9 mouse cellular contexts compared by ENCODE assay signal in the genomic region with DNA sequence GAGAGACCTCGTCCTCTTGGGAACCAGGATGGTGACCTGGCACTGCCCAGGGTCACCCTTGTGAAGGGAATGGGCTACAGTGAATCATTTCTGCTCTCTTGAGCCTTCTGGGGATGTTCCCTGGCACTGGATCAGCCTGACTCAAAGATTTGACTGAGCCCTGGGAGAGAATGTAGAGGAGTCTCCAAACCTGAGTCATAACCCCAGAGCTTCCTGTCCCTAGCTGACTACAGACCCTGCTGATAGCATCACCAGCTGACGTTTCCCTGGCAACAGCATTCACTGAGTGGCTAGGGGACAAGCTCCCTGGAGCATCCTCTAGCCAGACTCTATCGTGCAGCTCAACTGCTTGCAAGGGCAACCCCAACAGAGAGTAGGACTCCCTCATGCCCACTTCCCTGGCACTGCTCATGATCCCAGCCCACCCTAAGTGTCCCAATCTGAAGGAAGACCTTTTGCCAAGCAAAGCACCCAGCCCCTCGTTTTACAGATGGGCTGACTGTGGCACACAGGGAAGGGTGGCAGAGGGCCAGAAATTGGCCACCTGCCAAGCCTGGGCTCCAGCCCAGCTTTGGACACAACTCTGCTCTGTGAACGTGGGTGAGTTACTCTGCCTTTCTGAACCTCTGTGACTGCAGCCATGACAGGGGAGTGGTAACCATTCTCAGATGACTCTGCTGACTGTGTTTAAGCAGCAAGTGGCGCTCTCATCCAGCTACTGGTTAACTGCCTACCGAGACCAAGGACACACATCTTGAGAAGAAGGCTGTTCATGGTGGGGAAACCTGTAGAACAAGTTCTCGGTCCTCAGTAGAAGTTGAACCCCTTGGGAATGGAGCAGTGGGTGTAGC. TPM values are rescaled to one million over a fixed set of nuclear protein-coding genes. Genes with fewer than 3 reads are reported as not detected.
A peak's percentile ranks its signal among the peaks of the same experiment; 100 is the strongest.
DNase-seq lines count a peak whose midpoint lies in the region; ATAC-seq and TF ChIP-seq lines count a peak whose summit lies in the region.
"Had no signal": no experiment of that assay in that cellular context is flagged by ENCODE, and none has a peak within 500 bp of the region (broad histone marks: within the 10 kb centered on the region; RNA-seq: fewer than 3 reads in every experiment).

No protein-coding gene starts in this region.

- peaks cover 17% of the 10 kb centered on the region for H3K4me1 ChIP-seq in forebrain, embryonic 15.5 days
- peaks cover 28% of the 10 kb centered on the region for H3K4me1 ChIP-seq in forebrain, embryonic 10.5 days
- peaks cover 43% of the 10 kb centered on the region for H3K4me1 ChIP-seq in olfactory bulb, adult 2 months (ENCODE audit: control insufficient read depth, insufficient read depth, low read length)

- peak; percentile 58; the same call in 1 of the 2 replicates for ATAC-seq in forebrain, embryonic 15.5 days (replicated peaks)

- H3K4me3 ChIP-seq in forebrain, embryonic 15.5 days, result no peak overlapping the region
- H3K4me3 ChIP-seq in forebrain, embryonic 10.5 days, result no peak overlapping the region
- peak overlapping the region; percentile 13 for H3K4me3 ChIP-seq in olfactory bulb, adult 2 months (ENCODE audit: insufficient read depth, low read depth, low read length)
- H3K4me3 ChIP-seq: layer of hippocampus, adult 2 months had no signal

- TF ChIP-seq CTCF in olfactory bulb, adult 2 months (IDR thresholded peaks at IDR 0.05; ENCODE audit: insufficient read depth, low read depth, low read length), result no peak; the same call in 1 of the 2 replicates

- H3K27ac ChIP-seq in forebrain, embryonic 15.5 days (replicated peaks), result no peak overlapping the region
- H3K27ac ChIP-seq in forebrain, embryonic 10.5 days, result no peak overlapping the region
- peak overlapping the region; percentile 79 for H3K27ac ChIP-seq in olfactory bulb, adult 2 months (ENCODE audit: insufficient read depth, low read depth, low read length)
- H3K27ac ChIP-seq: layer of hippocampus, adult 2 months had no signal

- no peaks in the 10 kb centered on the region for H3K9me3 ChIP-seq in forebrain, embryonic 15.5 days
- no peaks in the 10 kb centered on the region for H3K9me3 ChIP-seq in forebrain, embryonic 10.5 days

- TF ChIP-seq POLR2A in olfactory bulb, adult 2 months (IDR thresholded peaks at IDR 0.05; ENCODE audit: insufficient read depth, low read depth, low read length), result no peak

- intact Hi-C loops in gastrocnemius, postnatal 14 days (cut with DNase I; ENCODE audit: low total_unique reads), result no loop called here

- no peak overlapping the region for H3K4me2 ChIP-seq in forebrain, embryonic 15.5 days (replicated peaks)

- no peak overlapping the region for H3K9ac ChIP-seq in forebrain, embryonic 15.5 days (replicated peaks)

- no peaks in the 10 kb centered on the region for H3K36me3 ChIP-seq in forebrain, embryonic 15.5 days
- no peaks in the 10 kb centered on the region for H3K36me3 ChIP-seq in forebrain, embryonic 10.5 days (replicated peaks)

- DNase-seq in forebrain, embryonic 10.5 days (ENCODE audit: extremely low spot score, low spot score), result no peak
- DNase-seq in 3T3-L1 (ENCODE audit: low read depth, low spot score), result peak; percentile 99
- peak; percentile 63 for DNase-seq in adrenal gland, postnatal 25 days
- DNase-seq in gastrocnemius, postnatal 14 days, result peak; percentile 32
- DNase-seq in kidney, postnatal 14 days, result peak; percentile 44
- DNase-seq in c-Kit-positive CD71-positive TER-119-positive erythroid progenitor cells, embryonic 14.5 days (ENCODE audit: low spot score), result no peak

- H3K27me3 ChIP-seq in forebrain, embryonic 15.5 days, result no peaks in the 10 kb centered on the region
- H3K27me3 ChIP-seq in forebrain, embryonic 10.5 days (ENCODE audit: poor library complexity, severe bottlenecking), result peaks cover 22% of the 10 kb centered on the region

- WGBS in forebrain, embryonic 15.5 days, result 46% methylated on average over 8 of the region's 8 CpGs
- 60% methylated on average over 8 of the region's 8 CpGs for WGBS in forebrain, embryonic 10.5 days
- WGBS in olfactory bulb, adult 2 months, result 33% methylated on average over 8 of the region's 8 CpGs

RNA-seq across cellular contexts. Expression of a gene that starts 10.9 kb away (rescaled TPM):
- 1.4 and 1.8 TPM in 2 replicates for polyA plus RNA-seq in forebrain, embryonic 15.5 days (2015; fragmentation: Nextera tagmentation; extraction: Ambion mirVana)
- polyA plus RNA-seq in forebrain, embryonic 10.5 days (2016; fragmentation: Nextera tagmentation; extraction: Ambion mirVana), result 5.9 and 6.6 TPM in 2 replicates
- 56.8 and 57.8 TPM in 2 replicates for total RNA-seq in adrenal gland, postnatal 25 days (2021)
- total RNA-seq in gastrocnemius, postnatal 14 days (2021), result 10 to 100 TPM; 14.6 to 15.9 TPM
- not detected in 2 replicates for polyA plus RNA-seq in olfactory bulb, adult 2 months (2012; ENCODE audit: insufficient read depth, insufficient read length, low replicate concordance, missing spikeins)

RNA-seq across cellular contexts. Expression of a gene that starts 17.1 kb away (rescaled TPM):
- 9.5 and 11.5 TPM in 2 replicates for polyA plus RNA-seq in forebrain, embryonic 15.5 days (2015; fragmentation: Nextera tagmentation; extraction: Ambion mirVana)
- polyA plus RNA-seq in forebrain, embryonic 10.5 days (2016; fragmentation: Nextera tagmentation; extraction: Ambion mirVana), result 7.2 and 7.6 TPM in 2 replicates
- 8.1 and 14.9 TPM in 2 replicates for total RNA-seq in adrenal gland, postnatal 25 days (2021)
- 10 to 100 TPM; 17.2 to 23.8 TPM for total RNA-seq in gastrocnemius, postnatal 14 days (2021)
- not detected in 2 replicates for polyA plus RNA-seq in olfactory bulb, adult 2 months (2012; ENCODE audit: insufficient read depth, insufficient read length, low replicate concordance, missing spikeins)

RNA-seq across cellular contexts. Expression of a gene that starts 47.0 kb away (rescaled TPM):
- polyA plus RNA-seq in forebrain, embryonic 15.5 days (2015; fragmentation: Nextera tagmentation; extraction: Ambion mirVana), result 19.7 and 23.4 TPM in 2 replicates
- 4.4 and 5.4 TPM in 2 replicates for polyA plus RNA-seq in forebrain, embryonic 10.5 days (2016; fragmentation: Nextera tagmentation; extraction: Ambion mirVana)
- total RNA-seq in adrenal gland, postnatal 25 days (2021), result 4.9 and 5.4 TPM in 2 replicates
- total RNA-seq in gastrocnemius, postnatal 14 days (2021), result not detected
- polyA plus RNA-seq in olfactory bulb, adult 2 months (2012; ENCODE audit: insufficient read depth, insufficient read length, low replicate concordance, missing spikeins), result 452 TPM in 1 of 2 replicates, not detected in the other

RNA-seq across cellular contexts. Expression of a gene that starts 59.4 kb away (rescaled TPM):
- polyA plus RNA-seq in forebrain, embryonic 15.5 days (2015; fragmentation: Nextera tagmentation; extraction: Ambion mirVana), result 14.6 and 16.0 TPM in 2 replicates
- polyA plus RNA-seq in forebrain, embryonic 10.5 days (2016; fragmentation: Nextera tagmentation; extraction: Ambion mirVana), result 13.5 and 13.7 TPM in 2 replicates
- total RNA-seq in adrenal gland, postnatal 25 days (2021), result 21.9 and 23.0 TPM in 2 replicates
- 10 to 100 TPM; 12.0 to 13.2 TPM for total RNA-seq in gastrocnemius, postnatal 14 days (2021)
- not detected in 2 replicates for polyA plus RNA-seq in olfactory bulb, adult 2 months (2012; ENCODE audit: insufficient read depth, insufficient read length, low replicate concordance, missing spikeins)

Comparison
In these comparisons a context has a peak if more than half of its experiments do, and no peak if none do; other contexts are left out.
1. DNase-seq: peak in 3T3-L1 (single experiment), adrenal gland, postnatal 25 days (single experiment), gastrocnemius, postnatal 14 days (single experiment) and kidney, postnatal 14 days (single experiment); none in forebrain, embryonic 10.5 days (single experiment) and c-Kit-positive CD71-positive TER-119-positive erythroid progenitor cells, embryonic 14.5 days (single experiment).